Mouse (Mus musculus): ENCODE measurements around the gene Nlgn1. TPM values are rescaled to one million over a fixed set of nuclear protein-coding genes. Genes with fewer than 3 reads are reported as not detected.
"Not testable (repeated sequence)": the region's sequence is repeated elsewhere in the genome, so short reads cannot be mapped to it uniquely, and the experiment has no call there.

Nlgn1 gene
- polyA plus RNA-seq, 1 experiment from 2014 or later = 0.92 TPM

- H3K36me3 ChIP-seq (ENCODE audit: control insufficient read depth, insufficient read depth) = no peaks in the 10 kb centered on the region
- H3K9ac ChIP-seq (ENCODE audit: low read length) = no peak overlapping the region
- H3K4me1 ChIP-seq (ENCODE audit: control insufficient read depth, insufficient read depth, low read length) = no peaks in the 10 kb centered on the region
- no peaks in the 10 kb centered on the region for H3K9me3 ChIP-seq (replicated peaks; ENCODE audit: control insufficient read depth, low read length)
- no peak for ATAC-seq (replicated peaks; ENCODE audit: extremely low read depth, insufficient read depth, low FRiP score)
- no peaks in the 10 kb centered on the region for H3K27me3 ChIP-seq (ENCODE audit: control insufficient read depth, insufficient read depth, low read length)
- H3K27ac ChIP-seq (ENCODE audit: low read length) = no peak overlapping the region
- no peak overlapping the region for H3K4me3 ChIP-seq (ENCODE audit: low read length)
- WGBS = 76% methylated on average over 4 of the region's 4 CpGs
- H3K4me2 ChIP-seq (ENCODE audit: low read depth, low read length) = no peak overlapping the region
Observed at GRCm38 (mm10) chr3:25645895-25646691, 686.2 kb downstream of the Nlgn1 start.

- WGBS = 82% methylated on average over 2 of the region's 2 CpGs
Observed at GRCm38 (mm10) chr3:25629198-25629597, 703.1 kb downstream of the Nlgn1 start.

GRCm38 (mm10) chr3:25606597-25606996 is 725.7 kb downstream of the Nlgn1 start:
- no peak for ATAC-seq (replicated peaks; ENCODE audit: extremely low read depth, insufficient read depth, low FRiP score)
- Histone ChIP-seq H3K4me1 (ENCODE audit: control insufficient read depth, insufficient read depth, low read length) (no peaks in the 10 kb centered on the region), H3K9ac (ENCODE audit: low read length) (no peak overlapping the region), H3K36me3 (ENCODE audit: control insufficient read depth, insufficient read depth) (no peaks in the 10 kb centered on the region), H3K4me2 (ENCODE audit: low read depth, low read length) (no peak overlapping the region), H3K9me3 (replicated peaks; ENCODE audit: control insufficient read depth, low read length) (no peaks in the 10 kb centered on the region), H3K27ac (ENCODE audit: low read length) (no peak overlapping the region), H3K4me3 (ENCODE audit: low read length) (no peak overlapping the region), H3K27me3 (ENCODE audit: control insufficient read depth, insufficient read depth, low read length) (no peaks in the 10 kb centered on the region)
- 47% methylated on average over 1 of the region's 1 CpGs for WGBS

More at GRCm38 (mm10) chr3:25629198-25629597, 703.1 kb downstream of the Nlgn1 start:
- H3K4me3 ChIP-seq (ENCODE audit: low read length) = no peak overlapping the region
- H3K4me2 ChIP-seq (ENCODE audit: low read depth, low read length) = no peak overlapping the region
- no peaks in the 10 kb centered on the region for H3K4me1 ChIP-seq (ENCODE audit: control insufficient read depth, insufficient read depth, low read length)
- ATAC-seq (replicated peaks; ENCODE audit: extremely low read depth, insufficient read depth, low FRiP score) = no peak
- H3K36me3 ChIP-seq (ENCODE audit: control insufficient read depth, insufficient read depth) = no peaks in the 10 kb centered on the region
- H3K27ac ChIP-seq (ENCODE audit: low read length) = no peak overlapping the region
- H3K9ac ChIP-seq (ENCODE audit: low read length) = no peak overlapping the region
- H3K9me3 ChIP-seq (replicated peaks; ENCODE audit: control insufficient read depth, low read length) = no peaks in the 10 kb centered on the region
- H3K27me3 ChIP-seq (ENCODE audit: control insufficient read depth, insufficient read depth, low read length) = no peaks in the 10 kb centered on the region

GRCm38 (mm10) chr3:25597513-25597912 is 734.7 kb downstream of the Nlgn1 start:
- H3K27ac ChIP-seq (ENCODE audit: low read length) = no peak overlapping the region
- 70% methylated on average over 5 of the region's 5 CpGs for WGBS
- no peaks in the 10 kb centered on the region for H3K4me1 ChIP-seq (ENCODE audit: control insufficient read depth, insufficient read depth, low read length)
- no peaks in the 10 kb centered on the region for H3K9me3 ChIP-seq (replicated peaks; ENCODE audit: control insufficient read depth, low read length)
- no peak overlapping the region for H3K4me2 ChIP-seq (ENCODE audit: low read depth, low read length)
- no peak overlapping the region for H3K9ac ChIP-seq (ENCODE audit: low read length)
- ATAC-seq (replicated peaks; ENCODE audit: extremely low read depth, insufficient read depth, low FRiP score) = no peak
- no peak overlapping the region for H3K4me3 ChIP-seq (ENCODE audit: low read length)
- no peaks in the 10 kb centered on the region for H3K36me3 ChIP-seq (ENCODE audit: control insufficient read depth, insufficient read depth)
- H3K27me3 ChIP-seq (ENCODE audit: control insufficient read depth, insufficient read depth, low read length) = no peaks in the 10 kb centered on the region

DNA sequence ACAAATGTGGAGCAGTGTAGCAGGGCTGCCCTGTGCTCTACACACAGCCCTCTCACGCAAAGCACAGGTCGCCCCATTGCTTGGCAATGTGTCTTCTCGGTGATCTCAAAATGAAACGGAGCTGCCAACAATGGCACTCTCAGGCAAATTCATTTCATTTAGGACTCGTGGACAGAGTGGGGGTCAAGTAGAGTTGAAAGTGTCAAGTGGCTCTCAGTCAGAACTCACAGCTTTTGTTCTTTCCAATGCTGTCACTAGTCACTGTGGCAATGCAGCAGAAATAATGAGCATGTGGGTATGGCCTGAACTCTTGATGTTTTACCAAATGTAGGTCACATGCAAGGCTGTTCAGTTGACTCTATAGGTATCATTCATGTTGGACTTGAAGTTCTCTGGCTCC is 756.7 kb downstream of the Nlgn1 start:
- H3K4me3 ChIP-seq (ENCODE audit: low read length) = no peak overlapping the region
- ATAC-seq (replicated peaks; ENCODE audit: extremely low read depth, insufficient read depth, low FRiP score) = no peak
- 50% methylated on average over 5 of the region's 5 CpGs for WGBS
- no peaks in the 10 kb centered on the region for H3K4me1 ChIP-seq (ENCODE audit: control insufficient read depth, insufficient read depth, low read length)
- no peaks in the 10 kb centered on the region for H3K36me3 ChIP-seq (ENCODE audit: control insufficient read depth, insufficient read depth)
- H3K9ac ChIP-seq (ENCODE audit: low read length) = no peak overlapping the region
- no peak overlapping the region for H3K27ac ChIP-seq (ENCODE audit: low read length)
- H3K4me2 ChIP-seq (ENCODE audit: low read depth, low read length) = no peak overlapping the region
- H3K27me3 ChIP-seq (ENCODE audit: control insufficient read depth, insufficient read depth, low read length) = no peaks in the 10 kb centered on the region
- H3K9me3 ChIP-seq (replicated peaks; ENCODE audit: control insufficient read depth, low read length) = no peaks in the 10 kb centered on the region

DNA sequence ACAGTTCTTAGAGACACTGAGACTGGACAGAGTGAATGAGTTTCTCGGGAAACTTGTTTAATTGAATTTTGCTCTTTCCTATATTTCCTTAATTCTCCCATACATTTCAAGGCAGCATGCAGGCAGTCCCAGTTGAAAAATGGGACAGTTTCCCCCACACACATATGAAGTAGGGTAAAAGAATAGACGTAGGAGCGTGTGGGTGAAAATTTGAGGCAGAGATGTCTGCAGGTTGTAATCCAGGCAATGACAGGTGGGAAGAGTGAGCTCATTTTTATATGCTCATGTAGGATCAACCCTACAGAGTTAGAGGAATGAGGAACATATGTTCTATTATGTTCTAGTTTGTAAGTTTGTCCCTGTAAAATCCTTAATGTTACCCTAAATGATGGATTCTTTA is 757.4 kb downstream of the Nlgn1 start:
- WGBS = 84% methylated on average over 3 of the region's 3 CpGs
- H3K27ac ChIP-seq (ENCODE audit: low read length) = no peak overlapping the region
- no peak overlapping the region for H3K9ac ChIP-seq (ENCODE audit: low read length)
- no peaks in the 10 kb centered on the region for H3K9me3 ChIP-seq (replicated peaks; ENCODE audit: control insufficient read depth, low read length)
- H3K4me1 ChIP-seq (ENCODE audit: control insufficient read depth, insufficient read depth, low read length) = no peaks in the 10 kb centered on the region
- H3K4me3 ChIP-seq (ENCODE audit: low read length) = no peak overlapping the region
- H3K27me3 ChIP-seq (ENCODE audit: control insufficient read depth, insufficient read depth, low read length) = no peaks in the 10 kb centered on the region
- no peaks in the 10 kb centered on the region for H3K36me3 ChIP-seq (ENCODE audit: control insufficient read depth, insufficient read depth)
- no peak overlapping the region for H3K4me2 ChIP-seq (ENCODE audit: low read depth, low read length)
- ATAC-seq (replicated peaks; ENCODE audit: extremely low read depth, insufficient read depth, low FRiP score) = no peak

DNA sequence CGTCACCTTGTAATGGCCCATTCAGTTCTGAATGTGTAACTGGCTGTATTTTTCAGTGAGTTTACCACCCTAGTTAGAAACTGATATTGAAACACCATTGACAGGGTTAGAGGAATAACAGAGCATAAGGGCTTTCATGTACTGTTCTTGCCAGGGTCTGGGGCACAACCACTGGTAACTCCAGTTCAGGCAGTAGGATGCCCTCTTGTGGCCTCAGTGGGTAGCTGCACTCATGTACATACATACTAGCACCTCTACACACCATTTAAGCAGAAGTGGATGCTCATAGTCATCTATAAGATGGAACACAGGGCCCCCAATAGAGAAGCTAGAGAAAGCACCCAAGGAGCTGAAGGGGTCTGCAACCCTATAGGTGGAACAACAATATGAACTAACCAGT is 773.7 kb downstream of the Nlgn1 start:
- H3K27ac ChIP-seq (ENCODE audit: low read length); H3K9ac ChIP-seq (ENCODE audit: low read length); H3K9me3 ChIP-seq (replicated peaks; ENCODE audit: control insufficient read depth, low read length); H3K36me3 ChIP-seq (ENCODE audit: control insufficient read depth, insufficient read depth); H3K4me3 ChIP-seq (ENCODE audit: low read length); H3K27me3 ChIP-seq (ENCODE audit: control insufficient read depth, insufficient read depth, low read length); H3K4me1 ChIP-seq (ENCODE audit: control insufficient read depth, insufficient read depth, low read length); H3K4me2 ChIP-seq (ENCODE audit: low read depth, low read length); ATAC-seq (replicated peaks; ENCODE audit: extremely low read depth, insufficient read depth, low FRiP score): not testable (repeated sequence)
- 88% methylated on average over 1 of the region's 1 CpGs for whole genome bisulfite sequencing

GRCm38 (mm10) chr3:25549097-25549496 is 783.2 kb downstream of the Nlgn1 start:
- not testable (repeated sequence) for ATAC-seq (replicated peaks; ENCODE audit: extremely low read depth, insufficient read depth, low FRiP score)

DNA sequence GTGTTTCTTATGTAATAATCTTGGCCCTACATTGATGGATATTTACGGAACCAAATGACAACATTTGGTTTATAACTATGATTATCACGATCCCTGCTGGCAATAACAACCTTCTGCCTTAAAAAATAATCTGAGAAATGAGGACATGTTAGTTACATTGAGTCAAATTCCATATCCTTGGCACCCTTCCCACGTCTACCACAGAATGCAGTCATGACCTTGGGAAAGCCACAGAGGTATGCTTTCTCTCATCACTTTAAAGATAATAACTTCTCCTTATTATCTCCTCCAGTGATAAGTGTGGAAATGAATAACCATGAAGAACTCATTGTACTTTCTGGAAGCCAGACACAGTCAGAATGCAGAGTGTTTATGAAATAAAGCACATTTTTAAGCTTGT is 808.0 kb downstream of the Nlgn1 start:
- WGBS = 21% methylated on average over 1 of the region's 3 CpGs

More at GRCm38 (mm10) chr3:25549097-25549496, 783.2 kb downstream of the Nlgn1 start:
- H3K4me2 ChIP-seq (ENCODE audit: low read depth, low read length); H3K9me3 ChIP-seq (replicated peaks; ENCODE audit: control insufficient read depth, low read length); H3K4me3 ChIP-seq (ENCODE audit: low read length); H3K4me1 ChIP-seq (ENCODE audit: control insufficient read depth, insufficient read depth, low read length); H3K36me3 ChIP-seq (ENCODE audit: control insufficient read depth, insufficient read depth); H3K9ac ChIP-seq (ENCODE audit: low read length); H3K27me3 ChIP-seq (ENCODE audit: control insufficient read depth, insufficient read depth, low read length); H3K27ac ChIP-seq (ENCODE audit: low read length): not testable (repeated sequence)
- 83% methylated on average over 3 of the region's 7 CpGs for WGBS

More for the DNA sequence above, 808.0 kb downstream of the Nlgn1 start:
- H3K9me3 ChIP-seq (replicated peaks; ENCODE audit: control insufficient read depth, low read length); H3K27ac ChIP-seq (ENCODE audit: low read length); H3K4me3 ChIP-seq (ENCODE audit: low read length); ATAC-seq (replicated peaks; ENCODE audit: extremely low read depth, insufficient read depth, low FRiP score); H3K4me1 ChIP-seq (ENCODE audit: control insufficient read depth, insufficient read depth, low read length); H3K9ac ChIP-seq (ENCODE audit: low read length); H3K27me3 ChIP-seq (ENCODE audit: control insufficient read depth, insufficient read depth, low read length); H3K4me2 ChIP-seq (ENCODE audit: low read depth, low read length); H3K36me3 ChIP-seq (ENCODE audit: control insufficient read depth, insufficient read depth): not testable (repeated sequence)
